Mouse (Mus musculus): ENCODE measurements at regions not wholly inside any gene's neighbourhood (a gene's known extent, or its start where the extent isn't known, plus 50 kb on each side); places are given as distances from the start of the nearest gene placed in this dataset.

DNA sequence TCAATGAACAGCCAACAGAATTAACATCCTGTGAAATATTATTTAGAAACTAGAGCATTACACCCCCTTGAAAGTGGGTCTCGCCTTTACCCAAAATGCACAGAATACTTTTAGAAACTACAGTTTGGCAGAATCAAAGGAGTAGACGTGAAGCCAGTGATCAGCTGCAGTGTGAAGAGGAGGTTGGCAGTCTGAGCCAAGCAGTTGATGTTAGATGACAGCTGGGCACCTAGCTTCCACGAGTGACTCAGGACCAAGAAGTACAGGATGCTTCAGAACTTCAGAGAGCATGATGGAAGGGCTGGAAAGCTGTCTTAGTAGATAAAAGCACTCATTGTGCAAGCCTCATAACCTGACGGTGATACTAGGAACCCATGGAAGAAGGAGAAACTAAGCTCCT lies 65.6 kb upstream of the 9630041A04Rik start:
- TF ChIP-seq CTCF (conservative IDR thresholded peaks at IDR 0.05; ENCODE audit: insufficient read depth, insufficient read length, low read depth, low read length) (no peak), POLR2A (IDR thresholded peaks at IDR 0.05; ENCODE audit: low read depth, low read length) (no peak)
